Mouse (Mus musculus) C2C12 (cell line): ENCODE measurements around the gene Ubtd2.

ENCODE experiments used
- CEBPB ChIP-seq: IDR thresholded peaks from one replicate; pipeline ENCODE4 v1.6.1; 2011; ENCODE audit warnings: low read depth, mild to moderate bottlenecking, control low read depth, moderate library complexity
- CTCF ChIP-seq: IDR thresholded peaks from one replicate; pipeline ENCODE4 v1.5.1; 2011; ENCODE audit not compliant: control insufficient read depth, insufficient read depth, insufficient read length
- FOSL1 ChIP-seq: IDR thresholded peaks from one replicate; pipeline ENCODE4 v1.8.0; 2011; ENCODE audit warnings: mild to moderate bottlenecking, low read length; ENCODE audit not compliant: poor library complexity, insufficient read depth, severe bottlenecking
- MYOD1 ChIP-seq: IDR thresholded peaks from one replicate; pipeline ENCODE4 v1.6.1; 2011; ENCODE audit warnings: low read depth; ENCODE audit not compliant: control insufficient read depth, insufficient read length
- MYOG ChIP-seq: IDR thresholded peaks from one replicate; pipeline ENCODE4 v1.6.1; 2011; ENCODE audit not compliant: control insufficient read depth, insufficient read length; ENCODE audit errors: extremely low read depth

DNA sequence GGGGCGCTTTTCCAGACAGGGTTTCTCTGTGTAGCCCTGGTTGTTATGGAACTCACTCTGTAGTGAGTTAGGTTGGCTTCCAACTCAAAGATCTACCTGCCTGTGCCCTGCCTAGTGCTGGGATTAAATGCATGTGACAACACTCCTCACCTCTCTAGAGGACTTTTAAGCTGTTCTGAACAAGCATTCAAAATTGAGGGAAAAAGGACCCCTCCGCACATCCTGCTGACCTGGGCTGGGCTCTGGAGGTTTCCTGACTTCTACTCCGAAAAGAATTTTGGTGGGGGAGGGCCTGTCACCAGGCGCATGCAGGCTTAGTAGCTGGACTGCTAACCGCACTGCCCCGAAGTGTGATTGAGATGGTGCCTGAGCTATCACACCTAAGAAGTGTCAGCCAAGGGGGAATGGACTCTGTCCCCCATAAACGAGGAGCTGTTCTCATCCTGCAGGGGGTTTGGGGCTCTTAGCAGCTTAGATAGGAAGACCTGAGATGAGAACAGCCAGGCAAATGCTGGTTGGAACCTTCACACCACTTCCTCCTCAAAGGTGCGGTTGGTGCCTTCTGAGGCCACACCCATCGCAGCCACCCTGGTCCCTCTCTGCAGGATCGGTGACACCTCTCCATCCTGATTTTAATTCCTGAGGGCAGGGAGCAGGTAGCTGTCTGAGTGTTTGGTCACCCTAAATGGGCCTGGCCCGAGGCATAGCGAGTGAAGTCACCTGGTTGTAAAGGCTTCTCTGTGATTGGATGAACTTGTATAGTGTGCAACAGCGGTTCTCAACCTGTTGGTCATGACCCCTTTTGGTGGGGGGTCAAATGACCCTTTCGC lies 98.4 kb downstream of the Ubtd2 start:
- TF ChIP-seq CTCF (no peak), FOSL1 (no peak), MYOG (no peak), CEBPB (no peak), MYOD1 (no peak)
